Mouse (Mus musculus) T-helper 2 cell (primary cell): ENCODE measurements around the gene Rerg.

Experiments used
- in situ Hi-C: fragments of 300-600 bp; cut with MboI, MseI; formaldehyde crosslinking; loops from one replicate; pipeline ENCODE4 v1.15.1; 2025; ENCODE audit warnings: high pct_unique_total_duplicates

Rerg gene

DNA sequence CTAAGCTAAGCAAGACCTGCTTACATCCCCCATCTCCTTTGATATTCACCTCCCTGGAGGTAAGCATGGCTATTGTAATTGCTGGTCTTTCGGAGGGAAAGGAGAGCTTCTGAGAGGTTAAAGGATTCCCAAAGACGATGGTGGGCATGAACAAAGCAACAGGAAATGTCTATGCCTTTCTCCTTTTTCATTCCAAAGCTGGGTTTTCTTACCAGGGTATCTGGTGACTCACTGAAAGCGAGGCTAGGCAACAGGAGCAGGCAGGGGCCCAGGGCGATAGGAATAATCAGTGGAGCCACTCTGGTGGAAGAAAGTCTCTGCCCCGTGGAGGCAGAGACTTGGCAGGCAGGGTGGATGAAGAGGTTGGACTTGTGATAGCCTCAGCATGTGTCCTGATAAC is at the start of gene Rerg:
Gene Rerg (minus strand): TSS at position 272 of the 400 bp plus-strand sequence.
- in situ Hi-C loops: loop anchor here (5.0 to 25.0 kb wide), 2 partner anchors 108 to 283 kb away; partner anchors contain the start of gene Mgp

DNA sequence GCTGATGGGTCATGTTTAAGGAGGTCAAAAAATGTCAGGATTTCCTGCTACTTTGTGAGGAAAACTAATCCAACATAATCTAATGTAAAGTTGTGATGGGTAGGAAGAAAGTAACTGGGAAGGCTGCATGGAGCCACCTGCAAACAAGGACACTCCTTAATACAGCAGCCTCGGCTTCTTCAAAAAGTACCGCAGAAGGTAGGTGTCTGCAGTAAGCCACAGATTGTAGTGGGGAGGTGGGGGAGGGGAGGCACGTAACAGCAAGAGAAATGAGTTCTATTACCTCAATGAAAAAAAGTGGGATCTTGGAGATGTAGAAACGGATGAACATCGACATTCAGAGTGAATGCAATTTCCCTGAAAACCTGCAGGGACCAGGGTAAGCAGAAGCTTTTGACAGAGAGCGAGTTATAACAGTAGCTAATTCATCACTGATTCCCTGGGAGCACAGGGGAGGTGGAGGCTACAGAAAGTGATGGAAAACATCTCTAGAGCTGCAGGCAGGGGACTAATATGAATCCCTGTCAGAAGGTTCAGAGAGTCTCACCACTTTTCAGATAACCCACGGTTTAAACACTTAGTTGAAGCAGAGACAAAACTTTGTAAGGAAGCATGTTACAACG is 47.7 kb upstream of the Rerg start:
- in situ Hi-C loops: no loop called here

DNA sequence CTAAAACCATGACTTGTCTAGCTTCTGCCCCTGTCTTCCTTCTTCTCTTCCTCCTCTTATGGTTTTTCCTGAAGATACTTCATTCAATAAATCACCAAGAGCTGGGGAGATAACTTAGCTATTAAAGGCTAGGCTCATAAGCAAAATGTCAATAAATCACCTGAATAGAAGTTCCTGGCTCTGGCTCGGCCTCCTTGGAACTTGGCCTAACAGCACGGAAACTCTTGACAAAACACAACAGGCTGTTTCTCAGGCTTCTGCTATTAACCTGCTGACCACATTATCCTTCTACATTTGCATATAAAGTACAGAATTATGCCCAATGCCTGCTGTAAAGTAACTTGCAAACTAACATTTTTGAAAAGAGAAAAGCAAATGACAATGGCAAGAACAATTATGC is 41.1 kb upstream of the Rerg start:
- in situ Hi-C loops: no loop called here

GRCm38 (mm10) chr6:137210991-137211390 is 40.7 kb upstream of the Rerg start:
- in situ Hi-C loops: no loop called here

DNA sequence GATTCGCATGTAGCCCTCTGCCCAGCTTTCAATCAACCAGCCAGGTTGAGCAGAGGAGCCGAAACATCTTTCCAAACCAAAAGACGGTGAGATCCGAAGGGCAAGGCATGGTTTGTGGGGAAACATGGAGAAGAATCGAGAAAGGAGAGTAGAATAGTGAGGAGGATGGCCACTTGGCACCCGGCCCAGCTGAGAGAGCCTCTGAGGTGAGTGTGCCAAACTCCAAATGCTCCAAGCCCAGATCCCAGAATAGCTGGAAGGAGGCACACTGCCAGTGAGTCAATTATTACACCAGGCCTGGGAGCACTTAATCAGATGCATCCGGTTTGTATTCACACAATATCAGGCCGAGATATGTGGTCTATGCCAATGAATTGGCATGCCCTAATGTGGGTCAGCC is 39.7 kb upstream of the Rerg start:
- in situ Hi-C loops: no loop called here

DNA sequence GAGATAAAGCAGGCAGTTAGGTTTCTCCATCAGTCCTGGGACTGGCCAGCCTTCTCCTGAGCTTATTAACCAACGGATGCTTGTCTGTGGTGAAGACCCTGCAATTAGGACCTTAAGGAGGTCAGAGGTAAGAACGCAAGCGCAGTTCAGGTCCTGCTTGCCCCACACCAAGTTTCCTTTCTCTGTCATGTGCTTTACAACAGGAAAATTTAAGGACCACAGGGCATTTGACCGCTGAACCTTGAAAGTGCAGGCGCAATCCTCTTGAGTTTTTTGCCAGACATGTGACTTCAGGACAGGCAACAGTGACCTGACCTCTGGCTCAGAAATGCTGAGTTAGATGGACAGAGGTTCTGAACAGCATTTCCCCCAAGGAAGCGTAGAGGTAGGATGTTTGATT is 36.8 kb upstream of the Rerg start:
- in situ Hi-C loops: no loop called here

- in situ Hi-C loops: no loop called here
These were observed 35.5 kb upstream of the Rerg start for GRCm38 (mm10) chr6:137205662-137206400.

- in situ Hi-C loops: no loop called here
These were observed 32.4 kb upstream of the Rerg start for GRCm38 (mm10) chr6:137202661-137203060.

DNA sequence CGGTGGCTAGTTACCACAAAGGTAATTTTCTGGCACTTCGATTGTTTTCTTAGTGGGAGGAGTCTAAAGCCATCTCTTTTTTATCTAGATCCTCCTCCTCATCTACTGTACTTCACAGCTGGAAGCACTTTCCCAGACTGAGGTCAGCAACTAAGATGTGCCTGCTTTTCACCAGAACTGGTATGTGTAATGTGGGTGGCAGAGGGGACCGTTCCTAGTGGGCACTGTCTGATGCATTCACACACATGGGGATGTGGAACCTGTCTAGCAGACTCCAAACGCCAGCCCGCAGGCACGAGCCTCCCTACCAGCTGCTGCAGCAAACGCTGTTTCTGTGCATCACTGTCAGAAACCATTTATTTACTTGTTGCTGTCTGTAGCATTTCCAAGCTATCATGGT is 31.3 kb upstream of the Rerg start:
- in situ Hi-C loops: no loop called here

- in situ Hi-C loops: no loop called here
These were observed 30.9 kb upstream of the Rerg start for GRCm38 (mm10) chr6:137201166-137201565.

GRCm38 (mm10) chr6:137192063-137192462 is 21.8 kb upstream of the Rerg start:
- in situ Hi-C loops: no loop called here

- in situ Hi-C loops: no loop called here
These were observed 20.7 kb upstream of the Rerg start for GRCm38 (mm10) chr6:137191026-137191425.

- in situ Hi-C loops: no loop called here
These were observed 20.3 kb upstream of the Rerg start for GRCm38 (mm10) chr6:137190577-137190976.

GRCm38 (mm10) chr6:137188375-137188926 is 18.2 kb upstream of the Rerg start:
- in situ Hi-C loops: loop anchor here (10.0 kb wide), 1 partner anchor 424 kb away; no protein-coding TSS in a partner anchor

GRCm38 (mm10) chr6:137187426-137187825 is 17.1 kb upstream of the Rerg start:
- in situ Hi-C loops: loop anchor here (10.0 kb wide), 1 partner anchor 423 kb away; no protein-coding TSS in a partner anchor

- in situ Hi-C loops: loop anchor here (10.0 kb wide), 1 partner anchor 416 kb away; no protein-coding TSS in a partner anchor
These were observed 10.3 kb upstream of the Rerg start for GRCm38 (mm10) chr6:137180636-137181035.

DNA sequence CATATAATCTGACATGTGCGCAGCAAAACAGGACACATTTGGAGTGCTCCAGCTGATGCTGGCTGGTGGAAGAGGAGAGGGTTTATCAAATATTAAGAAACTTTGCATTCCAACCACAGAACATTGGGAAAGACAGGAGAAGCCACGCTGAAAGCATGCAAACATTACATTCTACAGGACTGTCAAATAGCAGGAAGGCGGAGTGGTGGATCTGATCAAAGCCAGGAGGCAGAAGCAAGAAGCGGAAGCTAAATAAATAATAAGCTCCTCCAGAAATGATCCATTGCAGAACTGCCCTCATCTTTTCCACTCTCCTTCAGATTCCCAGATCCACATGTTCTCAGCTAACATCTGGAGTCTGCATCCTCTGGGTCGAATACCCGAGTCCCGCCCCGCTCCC is 9.8 kb upstream of the Rerg start:
- in situ Hi-C loops: loop anchor here (10.0 kb wide), 1 partner anchor 415 kb away; no protein-coding TSS in a partner anchor

GRCm38 (mm10) chr6:137179026-137179425 is 8.7 kb upstream of the Rerg start:
- in situ Hi-C loops: no loop called here

DNA sequence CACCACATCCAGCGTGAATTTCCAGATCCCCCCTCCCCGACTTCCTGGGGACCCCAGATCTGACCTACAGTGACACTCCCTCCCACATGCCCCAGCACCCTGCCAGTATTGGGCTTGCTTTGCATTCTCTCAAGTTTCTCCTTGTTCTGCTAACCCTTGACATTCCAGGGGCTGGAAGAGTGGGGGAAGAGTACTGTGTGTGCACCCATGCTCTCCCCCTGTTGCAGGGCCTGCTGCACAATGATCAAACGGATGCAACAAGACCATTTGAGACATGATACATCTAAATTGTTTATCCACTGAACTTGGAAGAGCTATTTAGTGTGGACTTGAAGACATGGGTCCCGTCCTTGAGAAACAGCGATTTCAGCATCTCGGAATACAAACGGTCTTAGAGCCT is 349 bp upstream of the Rerg start:
- in situ Hi-C loops: loop anchor here (5.0 to 25.0 kb wide), 2 partner anchors 108 to 283 kb away; partner anchors contain the start of gene Mgp

- in situ Hi-C loops: loop anchor here (25.0 kb wide), 1 partner anchor 282 kb away; the partner anchor contains the start of gene Mgp
These were observed 927 bp downstream of the Rerg start for GRCm38 (mm10) chr6:137169171-137169968.

- in situ Hi-C loops: loop anchor here (25.0 kb wide), 1 partner anchor 280 kb away; the partner anchor contains the start of gene Mgp
These were observed 3.5 kb downstream of the Rerg start for GRCm38 (mm10) chr6:137166843-137167242.
